Mouse (Mus musculus) myocyte (in vitro differentiated cells): ENCODE data around the gene Hoxa3. TPM values are rescaled to one million over a fixed set of nuclear protein-coding genes. Genes with fewer than 3 reads are reported as not detected.

Source experiments
- H3K27me3 ChIP-seq: one replicate; pipeline ENCODE4 v1.6.1; 2011; ENCODE audit not compliant: control insufficient read depth, insufficient read depth, insufficient read length
- H3K36me3 ChIP-seq: one replicate; pipeline ENCODE4 v1.6.1; 2011; ENCODE audit not compliant: control insufficient read depth, insufficient read depth
- H3K4me2 ChIP-seq: one replicate; pipeline ENCODE4 v1.6.1; 2011; ENCODE audit warnings: low read depth, control low read depth
- H3K4me3 ChIP-seq: one replicate; pipeline ENCODE4 v1.5.1; 2011; ENCODE audit warnings: mild to moderate bottlenecking, control low read depth, moderate library complexity
- H3K79me2 ChIP-seq: one replicate; pipeline ENCODE4 v1.6.1; 2011; ENCODE audit not compliant: control insufficient read depth, insufficient read depth
- H3ac ChIP-seq: one replicate; pipeline ENCODE4 v1.6.1; 2011; ENCODE audit not compliant: control insufficient read depth, insufficient read length
- CEBPB ChIP-seq: IDR thresholded peaks from 2 replicates; pipeline ENCODE4 v1.6.1; 2011; ENCODE audit warnings: mild to moderate bottlenecking, moderate library complexity; ENCODE audit not compliant: poor library complexity, insufficient read depth, severe bottlenecking
- E2F4 ChIP-seq: IDR thresholded peaks from one replicate; pipeline ENCODE4 v1.6.1; 2011; ENCODE audit warnings: mild to moderate bottlenecking, control low read depth, moderate library complexity; ENCODE audit not compliant: insufficient read depth
- MAX ChIP-seq: IDR thresholded peaks from one replicate; pipeline ENCODE4 v1.6.1; 2011; ENCODE audit warnings: low read depth, mild to moderate bottlenecking, control low read depth
- MYOD1 ChIP-seq, 3 experiments: IDR thresholded peaks; one replicate each; pipeline ENCODE4 v1.6.1; 2011; ENCODE audit warnings: control low read depth in 2 of 3, low read depth in 2 of 3, mild to moderate bottlenecking in 2 of 3, moderate library complexity in 1 of 3; ENCODE audit not compliant: insufficient read length in 2 of 3, control insufficient read depth in 1 of 3
- MYOG ChIP-seq, 3 experiments: IDR thresholded peaks; one replicate each; pipeline ENCODE4 v1.6.1; 2011; ENCODE audit warnings: control low read depth in 2 of 3, low read depth in 2 of 3, mild to moderate bottlenecking in 2 of 3; ENCODE audit not compliant: insufficient read length in 2 of 3, control insufficient read depth in 1 of 3, insufficient read depth in 1 of 3
- POLR2A ChIP-seq: IDR thresholded peaks from one replicate; pipeline ENCODE4 v1.6.1; 2011; ENCODE audit warnings: low read depth, mild to moderate bottlenecking, control low read depth, moderate library complexity; ENCODE audit not compliant: insufficient read length
- POLR2AphosphoS2 ChIP-seq: IDR thresholded peaks from one replicate; pipeline ENCODE4 v1.6.1; 2011; ENCODE audit warnings: low read depth, control low read depth; ENCODE audit not compliant: insufficient read length
- REST ChIP-seq: IDR thresholded peaks from one replicate; pipeline ENCODE4 v1.6.1; 2011; ENCODE audit warnings: mild to moderate bottlenecking, control low read depth, moderate library complexity; ENCODE audit not compliant: insufficient read depth, insufficient read length
- SRF ChIP-seq: IDR thresholded peaks from one replicate; pipeline ENCODE4 v1.6.1; 2011; ENCODE audit warnings: low read depth; ENCODE audit not compliant: control insufficient read depth, insufficient read length
- TCF12 ChIP-seq: IDR thresholded peaks from one replicate; pipeline ENCODE4 v1.6.1; 2011; ENCODE audit warnings: mild to moderate bottlenecking, control low read depth; ENCODE audit not compliant: poor library complexity, insufficient read depth, severe bottlenecking
- TCF3 ChIP-seq: IDR thresholded peaks from one replicate; pipeline ENCODE4 v1.6.1; 2011; ENCODE audit warnings: low read depth, control low read depth; ENCODE audit not compliant: insufficient read length
- USF1 ChIP-seq: IDR thresholded peaks from one replicate; pipeline ENCODE4 v1.6.1; 2011; ENCODE audit warnings: low read depth, mild to moderate bottlenecking, control low read depth, moderate library complexity
- polyA plus RNA-seq: library from polyadenylated mRNA; unstranded; fragments of >200 nt; fragmentation: generic; extraction: Trizol; gene quantifications from one replicate; pipeline ENCODE4 v1.2.1, GENCODE M21; 2012; ENCODE audit warnings: missing spikeins

Gene Hoxa3
- polyA plus RNA-seq, 1 experiment, result 1.0 TPM

DNA sequence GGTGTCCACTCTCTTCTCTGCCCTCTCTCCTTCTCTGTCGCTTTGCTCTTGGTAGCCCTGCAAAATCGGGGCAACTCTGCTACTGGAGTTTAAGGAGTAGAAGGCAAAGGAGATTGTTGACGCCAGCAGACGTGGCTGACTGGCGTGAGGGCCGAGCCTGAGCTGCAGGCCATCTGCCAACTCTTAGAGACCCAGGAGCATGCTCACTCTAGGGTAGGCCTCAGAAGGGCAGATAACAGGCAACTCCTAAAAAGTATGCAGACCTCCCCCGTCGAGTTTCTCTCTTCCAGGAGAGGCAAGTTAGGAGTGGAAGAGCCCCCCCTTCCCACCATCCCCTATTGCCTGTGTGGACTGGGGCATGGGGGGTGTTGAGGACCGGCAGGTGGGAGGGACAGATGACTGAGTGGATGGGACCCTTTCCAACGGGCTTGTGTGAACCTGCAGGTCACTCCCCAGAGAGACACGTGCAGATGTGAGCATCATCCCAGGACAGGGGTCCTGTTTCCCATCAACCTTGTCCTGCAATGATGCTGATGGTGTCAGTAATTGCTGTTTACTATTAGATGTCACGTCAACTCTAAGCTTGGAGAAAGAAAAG is 53.9 kb downstream of the Hoxa3 start:
- no peaks in the 10 kb centered on the region for H3K27me3 ChIP-seq
- TF ChIP-seq USF1 (no peak), POLR2A (peak; percentile 14), REST (no peak), TCF12 (no peak), POLR2AphosphoS2 (no peak), TCF3 (no peak)
- H3K79me2 ChIP-seq, result peaks cover 16% of the 10 kb centered on the region
- peak overlapping the region; percentile 86 for H3K4me3 ChIP-seq
- peaks cover 10% of the 10 kb centered on the region for H3K36me3 ChIP-seq
- H3K4me2 ChIP-seq, result peak overlapping the region; percentile 98
- H3ac ChIP-seq, result peak overlapping the region; percentile 56

GRCm38 (mm10) chr6:52158276-52159051 is 54.7 kb downstream of the Hoxa3 start, which contains the start of gene Hoxa1:
Hoxa1 (minus strand) TSS chr6:52158317.
- Histone ChIP-seq H3K4me2 (peak within 1 kb of the TSS; percentile 98), H3K4me3 (peak within 1 kb of the TSS; percentile 86), H3K36me3 (peaks cover 10% of the 10 kb centered on the region), H3ac (peak within 1 kb of the TSS; percentile 56), H3K27me3 (no peaks in the 10 kb centered on the region), H3K79me2 (peaks cover 16% of the 10 kb centered on the region)
- TF ChIP-seq TCF12 (no peak), USF1 (peak; percentile 85), MYOG (IDR thresholded peaks at IDR 0.05; ENCODE audit: control insufficient read depth in 1 of 3, insufficient read depth in 1 of 3, insufficient read length in 2 of 3, low read depth in 2 of 3) (peak in 1 of 3 experiments; percentile 44), E2F4 (no peak), TCF3 (no peak), POLR2A (peak; percentile 66), SRF (no peak), MYOD1 (IDR thresholded peaks at IDR 0.05; ENCODE audit: control insufficient read depth in 1 of 3, insufficient read length in 2 of 3, low read depth in 2 of 3) (no peak), POLR2AphosphoS2 (peak; percentile 73), MAX (no peak), CEBPB (peak; percentile 89), REST (no peak)

- peak overlapping the region; percentile 98 for H3K4me2 ChIP-seq
- H3ac ChIP-seq, result peak overlapping the region; percentile 56
- H3K27me3 ChIP-seq, result no peaks in the 10 kb centered on the region
- TF ChIP-seq TCF12 (no peak), MYOG (IDR thresholded peaks at IDR 0.05; ENCODE audit: control insufficient read depth in 1 of 3, insufficient read depth in 1 of 3, insufficient read length in 2 of 3, low read depth in 2 of 3) (peak in 2 of 3 experiments; percentile 15 to 26), MYOD1 (IDR thresholded peaks at IDR 0.05; ENCODE audit: control insufficient read depth in 1 of 3, insufficient read length in 2 of 3, low read depth in 2 of 3) (peak in 1 of 3 experiments; percentile 46)
- H3K36me3 ChIP-seq, result peaks cover 3% of the 10 kb centered on the region
- peak overlapping the region; percentile 86 for H3K4me3 ChIP-seq
- peaks cover 16% of the 10 kb centered on the region for H3K79me2 ChIP-seq
Observed at GRCm38 (mm10) chr6:52157466-52158275, 55.5 kb downstream of the Hoxa3 start.

DNA sequence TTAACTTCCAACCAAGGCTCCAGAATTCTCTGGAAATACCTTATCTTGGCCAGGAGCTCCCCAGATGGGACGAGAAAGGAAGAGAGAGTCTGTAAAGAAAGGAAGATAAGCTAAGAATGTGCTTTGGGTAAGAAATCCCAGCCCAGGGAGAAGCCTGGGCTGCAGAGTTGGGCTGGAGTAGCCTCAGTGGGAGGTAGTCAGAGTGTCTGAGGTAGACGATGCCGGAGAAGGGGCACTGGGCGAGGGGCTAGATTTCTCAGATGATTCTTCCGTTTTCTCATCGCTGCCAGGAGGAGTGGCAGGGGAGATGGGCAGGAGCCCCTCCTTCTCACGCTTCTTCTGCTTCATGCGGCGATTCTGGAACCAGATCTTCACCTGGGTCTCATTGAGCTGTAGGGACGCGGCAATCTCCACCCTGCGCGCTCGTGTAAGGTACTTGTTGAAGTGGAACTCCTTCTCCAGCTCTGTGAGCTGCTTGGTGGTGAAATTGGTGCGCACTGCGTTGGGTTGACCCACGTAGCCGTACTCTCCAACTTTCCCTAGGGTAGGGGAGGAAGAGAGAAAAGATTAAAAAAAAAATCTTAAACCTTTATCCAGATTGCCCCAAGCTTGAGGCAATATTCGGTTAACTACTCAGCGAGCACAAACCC is 56.5 kb downstream of the Hoxa3 start:
- no peaks in the 10 kb centered on the region for H3K36me3 ChIP-seq
- H3K4me2 ChIP-seq, result no peak overlapping the region
- H3K27me3 ChIP-seq, result no peaks in the 10 kb centered on the region
- no peak overlapping the region for H3ac ChIP-seq
- H3K79me2 ChIP-seq, result peaks cover 13% of the 10 kb centered on the region
- TF ChIP-seq MYOD1 (IDR thresholded peaks at IDR 0.05; ENCODE audit: control insufficient read depth in 1 of 3, insufficient read length in 2 of 3, low read depth in 2 of 3) (no peak), POLR2A (no peak), REST (no peak), TCF12 (no peak), POLR2AphosphoS2 (no peak), TCF3 (no peak), MYOG (IDR thresholded peaks at IDR 0.05; ENCODE audit: control insufficient read depth in 1 of 3, insufficient read depth in 1 of 3, insufficient read length in 2 of 3, low read depth in 2 of 3) (no peak)
- H3K4me3 ChIP-seq, result no peak overlapping the region
